Mouse (Mus musculus): ENCODE measurements around the gene St6galnac3.

- no peak for TF ChIP-seq POLR2A (IDR thresholded peaks at IDR 0.05; ENCODE audit: borderline replicate concordance, extremely low read depth, low read depth, low read length)
- no peak for TF ChIP-seq CTCF (IDR thresholded peaks at IDR 0.05; ENCODE audit: insufficient read depth, low read length)
Measured at GRCm38 (mm10) chr3:153472583-153473471, 252.1 kb downstream of the St6galnac3 start.

All from lung, adult 2 months (tissue).